Mouse (Mus musculus) lung, adult 2 months (tissue): ENCODE results near the gene Cd109.

Experiments used
- CTCF ChIP-seq: fragments of 200-500 bp; IDR thresholded peaks from 2 replicates; pipeline ENCODE4 v1.5.1; 2011; ENCODE audit warnings: mild to moderate bottlenecking, low read length, control low read depth; ENCODE audit not compliant: insufficient read depth
- POLR2A ChIP-seq: fragments of 200-500 bp; IDR thresholded peaks from 2 replicates; pipeline ENCODE4 v1.6.1; 2011; ENCODE audit warnings: low read depth, mild to moderate bottlenecking, control low read depth, low read length, borderline replicate concordance; ENCODE audit errors: extremely low read depth

DNA sequence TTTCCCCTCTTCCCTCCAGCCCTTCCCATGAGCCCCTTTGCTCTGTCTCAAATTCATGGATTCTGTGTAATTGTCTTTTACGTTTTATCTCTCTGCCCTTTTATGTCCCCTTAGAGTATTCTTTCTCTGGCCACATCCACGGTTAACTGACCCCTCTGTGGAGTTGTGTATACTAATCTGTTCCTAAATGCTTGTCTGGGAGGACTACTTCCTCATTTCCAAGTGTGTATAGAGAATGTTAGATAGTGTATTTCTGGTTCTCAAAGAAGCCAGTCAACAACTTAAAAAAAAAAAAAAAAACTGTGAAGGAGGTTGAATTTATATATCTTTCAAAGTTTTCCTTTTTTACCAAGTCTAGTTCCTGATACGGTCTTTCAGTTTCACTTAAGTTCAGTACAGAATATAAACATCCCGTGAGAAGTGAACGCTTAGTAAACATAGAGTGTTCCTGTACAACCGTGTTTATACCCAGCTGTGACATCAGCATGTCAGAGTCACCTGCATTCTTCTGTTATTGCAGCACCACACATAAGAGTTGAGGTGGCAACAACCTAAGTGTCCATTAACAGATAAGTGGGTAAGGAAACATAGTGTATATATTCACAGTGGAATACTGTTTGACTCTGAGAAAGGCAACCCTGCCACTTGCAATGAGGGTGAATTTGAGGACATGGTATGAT is 16.5 kb downstream of the Cd109 start:
- TF ChIP-seq CTCF (no peak), POLR2A (no peak)
